Mouse (Mus musculus) stomach, postnatal 0 days (tissue): ENCODE data around the gene Nup107. TPM values are rescaled to one million over a fixed set of nuclear protein-coding genes. Genes with fewer than 3 reads are reported as not detected.

Experiments used
- ATAC-seq: fragments of 200-750 bp; cut with Nextera tagmentation; 2 replicates; pipeline ENCODE4 v1.8.0; 2017; ENCODE audit not compliant: low FRiP score, low TSS enrichment
- DNase-seq: peaks from one replicate; pipeline ENCODE4 v3.0.0-alpha.2; 2016; ENCODE audit warnings: low spot score
- H3K27ac ChIP-seq: fragments of 300-500 bp; sonication (generic); replicated peaks from 2 replicates; pipeline ENCODE4 v1.5.1; 2014; ENCODE audit warnings: mild to moderate bottlenecking, control low read depth
- H3K27me3 ChIP-seq: fragments of 300-500 bp; sonication (generic); 2 replicates; pipeline ENCODE4 v1.6.1; 2014; ENCODE audit warnings: low read length; ENCODE audit not compliant: control insufficient read depth, insufficient read depth
- H3K36me3 ChIP-seq: fragments of 300-500 bp; sonication (generic); 2 replicates; pipeline ENCODE4 v1.6.1; 2014; ENCODE audit warnings: low read length, mixed read lengths; ENCODE audit not compliant: control insufficient read depth, insufficient read depth
- H3K4me1 ChIP-seq: fragments of 300-500 bp; sonication (generic); replicated peaks from 2 replicates; pipeline ENCODE4 v1.6.1; 2014; ENCODE audit warnings: antibody characterized with exemption; ENCODE audit not compliant: control insufficient read depth, insufficient read depth
- H3K4me2 ChIP-seq: fragments of 300-500 bp; sonication (generic); replicated peaks from 2 replicates; pipeline ENCODE4 v1.6.1; 2014; ENCODE audit warnings: low read depth, mild to moderate bottlenecking, control low read depth, moderate library complexity
- H3K4me3 ChIP-seq: fragments of 300-500 bp; sonication (generic); 2 replicates; pipeline ENCODE4 v1.5.1; 2014; ENCODE audit warnings: low read depth, low read length, control low read depth
- H3K9ac ChIP-seq: fragments of 300-500 bp; sonication (generic); 2 replicates; pipeline ENCODE4 v1.6.1; 2014; ENCODE audit warnings: mild to moderate bottlenecking, low read length, control low read depth, mixed read lengths
- H3K9me3 ChIP-seq: fragments of 300-500 bp; sonication (generic); 2 replicates; pipeline ENCODE4 v1.6.1; 2016; ENCODE audit warnings: low read length; ENCODE audit not compliant: control insufficient read depth
- CTCF ChIP-seq: IDR thresholded peaks from 2 replicates; pipeline ENCODE4 v1.5.1; 2016; ENCODE audit warnings: antibody characterized with exemption, low read depth, mild to moderate bottlenecking, moderate library complexity
- EP300 ChIP-seq: optimal IDR thresholded peaks from 2 replicates; pipeline ENCODE3; 2016; ENCODE audit warnings: antibody characterized with exemption
- WGBS: fragments of 180-500 bp; shearing (Covaris S2); extraction: QIAGEN DNeasy Blood & Tissue Kit; methylation state at CpG from one replicate; pipeline ENCODE4 v1.1.7; 2014; 5-methylcytosine and 5-hydroxymethylcytosine counted together
- polyA plus RNA-seq: library from polyadenylated mRNA; unstranded; fragments of >200 nt; fragmentation: Nextera tagmentation; extraction: Ambion mirVana; gene quantifications from 2 replicates; pipeline ENCODE4 v1.2.1, GENCODE M21; 2015

Gene Nup107
- polyA plus RNA-seq, 1 experiment from 2014 or later = 16.5 TPM

- Histone ChIP-seq H3K4me1 (no peaks in the 10 kb centered on the region), H3K4me2 (no peak overlapping the region), H3K9me3 (no peaks in the 10 kb centered on the region), H3K27ac (no peak overlapping the region), H3K36me3 (peaks cover 14% of the 10 kb centered on the region; the same call in 1 of the 2 replicates), H3K4me3 (no peak overlapping the region), H3K27me3 (no peaks in the 10 kb centered on the region), H3K9ac (no peak overlapping the region)
- WGBS = 87% methylated on average over 14 of the region's 14 CpGs
- TF ChIP-seq EP300 = no peak
- TF ChIP-seq CTCF = no peak
- DNase-seq (no peak), ATAC-seq (no peak)
These were observed 9.8 kb downstream of the Nup107 start for GRCm38 (mm10) chr10:117782491-117783260.

GRCm38 (mm10) chr10:117782056-117782455, 10.4 kb downstream of the Nup107 start:
- no peaks in the 10 kb centered on the region for H3K27me3 ChIP-seq
- WGBS = 94% methylated on average over 2 of the region's 2 CpGs
- H3K36me3 ChIP-seq = peaks cover 16% of the 10 kb centered on the region; the same call in 1 of the 2 replicates
- ATAC-seq = no peak
- DNase-seq = no peak
- H3K9ac ChIP-seq = no peak overlapping the region
- no peak overlapping the region for H3K4me3 ChIP-seq
- H3K4me2 ChIP-seq = no peak overlapping the region
- TF ChIP-seq CTCF = no peak
- TF ChIP-seq EP300 = no peak
- no peaks in the 10 kb centered on the region for H3K4me1 ChIP-seq
- H3K9me3 ChIP-seq = no peaks in the 10 kb centered on the region
- no peak overlapping the region for H3K27ac ChIP-seq

- DNase-seq (no peak), ATAC-seq (no peak)
- 94% methylated on average over 17 of the region's 17 CpGs for WGBS
- no peak overlapping the region for H3K4me2 ChIP-seq
- TF ChIP-seq EP300 = no peak
- no peak for TF ChIP-seq CTCF
- no peaks in the 10 kb centered on the region for H3K9me3 ChIP-seq
- H3K36me3 ChIP-seq = peaks cover 19% of the 10 kb centered on the region; the same call in 1 of the 2 replicates
- no peaks in the 10 kb centered on the region for H3K27me3 ChIP-seq
- no peak overlapping the region for H3K4me3 ChIP-seq
- no peak overlapping the region for H3K9ac ChIP-seq
- no peak overlapping the region for H3K27ac ChIP-seq
- H3K4me1 ChIP-seq = no peaks in the 10 kb centered on the region
These were observed 11.3 kb downstream of the Nup107 start for GRCm38 (mm10) chr10:117781021-117781725.

GRCm38 (mm10) chr10:117780306-117780911, 12.1 kb downstream of the Nup107 start:
- no peaks in the 10 kb centered on the region for H3K4me1 ChIP-seq
- TF ChIP-seq EP300 = no peak
- no peak for TF ChIP-seq CTCF
- no peak for DNase-seq
- H3K4me3 ChIP-seq = no peak overlapping the region
- ATAC-seq = no peak
- peaks cover 19% of the 10 kb centered on the region; the same call in 1 of the 2 replicates for H3K36me3 ChIP-seq
- H3K9ac ChIP-seq = no peak overlapping the region
- H3K27me3 ChIP-seq = no peaks in the 10 kb centered on the region
- 94% methylated on average over 6 of the region's 6 CpGs for WGBS
- H3K9me3 ChIP-seq = no peaks in the 10 kb centered on the region
- no peak overlapping the region for H3K4me2 ChIP-seq
- H3K27ac ChIP-seq = no peak overlapping the region

- Histone ChIP-seq H3K4me3 (no peak overlapping the region), H3K27ac (no peak overlapping the region), H3K4me1 (no peaks in the 10 kb centered on the region), H3K27me3 (no peaks in the 10 kb centered on the region), H3K4me2 (no peak overlapping the region), H3K9ac (no peak overlapping the region), H3K36me3 (peaks cover 21% of the 10 kb centered on the region; the same call in 1 of the 2 replicates), H3K9me3 (no peaks in the 10 kb centered on the region)
- WGBS = 83% methylated on average over 8 of the region's 8 CpGs
- DNase-seq = no peak
- TF ChIP-seq EP300 (no peak), CTCF (no peak)
- ATAC-seq = no peak
These were observed 12.8 kb downstream of the Nup107 start for GRCm38 (mm10) chr10:117779581-117780305.
